Mouse (Mus musculus): ENCODE results near the gene C7. TPM values are rescaled to one million over a fixed set of nuclear protein-coding genes. Genes with fewer than 3 reads are reported as not detected.

C7 gene
- total and polyA plus RNA-seq, 2 experiments from 2014 or later: 0.05 TPM; not detected in 1

DNA sequence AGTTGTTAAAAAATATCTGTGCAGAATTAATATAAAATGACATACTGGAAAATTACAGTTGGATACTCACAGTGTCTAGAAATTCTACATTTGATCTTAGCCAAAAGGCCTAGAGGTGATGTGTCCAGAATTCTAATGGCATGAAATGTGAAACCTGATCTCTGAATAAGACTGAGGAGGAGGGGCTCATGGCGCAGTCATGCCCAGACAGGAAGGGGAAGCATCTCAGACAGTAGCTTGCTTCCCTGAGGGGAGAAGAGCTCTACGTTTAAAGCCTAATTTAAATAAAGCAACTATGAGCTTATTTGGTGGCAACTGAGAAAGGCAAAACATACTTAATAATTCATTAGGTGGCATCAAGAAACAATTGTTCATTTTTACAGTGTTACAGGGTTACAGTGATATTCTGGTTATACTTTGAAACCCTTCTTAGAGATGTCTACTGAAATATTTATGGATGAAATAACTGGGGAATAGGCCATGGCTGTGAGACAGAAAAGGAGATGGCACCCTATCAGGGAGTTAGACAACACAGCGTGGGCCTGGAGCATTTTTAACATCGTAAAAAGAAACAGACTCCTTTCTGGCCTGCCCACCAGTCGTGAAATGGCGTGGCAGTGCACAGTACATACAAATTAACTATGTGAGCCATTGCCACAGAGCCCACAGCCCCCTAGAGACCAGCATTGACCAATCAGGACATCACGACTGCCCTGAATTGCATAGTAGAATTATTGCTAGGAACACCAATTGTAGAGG, 25.5 kb upstream of the C7 start:
- Histone ChIP-seq H3K9me3 (replicated peaks; ENCODE audit: control insufficient read depth, low read length) (no peaks in the 10 kb centered on the region), H3K27ac (ENCODE audit: low read depth) (no peak overlapping the region), H3K4me3 (ENCODE audit: low read depth, low read length) (no peak overlapping the region), H3K4me2 (ENCODE audit: low read depth, low read length) (no peak overlapping the region), H3K9ac (replicated peaks; ENCODE audit: low read depth, low read length) (no peak overlapping the region), H3K4me1 (ENCODE audit: control insufficient read depth, insufficient read depth) (no peaks in the 10 kb centered on the region), H3K36me3 (replicated peaks; ENCODE audit: control insufficient read depth, insufficient read depth, low read length) (no peaks in the 10 kb centered on the region), H3K27me3 (ENCODE audit: control insufficient read depth, insufficient read depth, low read length) (no peaks in the 10 kb centered on the region)
- DNase-seq (ENCODE audit: low spot score) (no peak), ATAC-seq (ENCODE audit: insufficient read depth, low read depth) (no peak)
- 71% methylated on average over 7 of the region's 7 CpGs for WGBS
- TF ChIP-seq CTCF (IDR thresholded peaks at IDR 0.05; ENCODE audit: low read depth): no peak
- no peak for TF ChIP-seq EP300 (IDR thresholded peaks at IDR 0.05; ENCODE audit: low read depth)

DNA sequence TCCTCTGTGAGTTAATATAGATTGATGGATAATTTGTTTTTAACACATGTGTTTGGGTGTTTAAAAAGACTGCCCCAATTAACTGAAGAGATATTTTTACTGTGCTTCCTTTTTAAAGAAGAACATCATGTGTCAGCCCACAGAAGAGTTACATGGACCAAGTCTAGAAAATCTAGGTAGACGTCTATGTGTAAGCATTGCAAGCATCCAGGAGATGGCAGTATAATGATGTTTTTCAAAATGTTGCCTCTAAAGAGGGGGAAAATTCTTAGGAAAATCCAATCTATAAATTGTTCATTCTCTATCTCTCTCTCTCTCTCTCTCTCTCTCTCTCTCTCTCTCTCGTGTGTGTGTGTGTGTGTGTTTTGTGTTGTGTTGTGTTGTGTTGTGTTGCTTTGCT, 22.6 kb upstream of the C7 start:
- Histone ChIP-seq H3K9me3 (replicated peaks; ENCODE audit: control insufficient read depth, low read length) (no peaks in the 10 kb centered on the region), H3K4me2 (ENCODE audit: low read depth, low read length) (no peak overlapping the region), H3K4me3 (ENCODE audit: low read depth, low read length) (no peak overlapping the region), H3K36me3 (replicated peaks; ENCODE audit: control insufficient read depth, insufficient read depth, low read length) (no peaks in the 10 kb centered on the region), H3K4me1 (ENCODE audit: control insufficient read depth, insufficient read depth) (no peaks in the 10 kb centered on the region), H3K27me3 (ENCODE audit: control insufficient read depth, insufficient read depth, low read length) (no peaks in the 10 kb centered on the region), H3K27ac (ENCODE audit: low read depth) (no peak overlapping the region), H3K9ac (replicated peaks; ENCODE audit: low read depth, low read length) (no peak overlapping the region)
- TF ChIP-seq CTCF (IDR thresholded peaks at IDR 0.05; ENCODE audit: low read depth) (peak; percentile 55), EP300 (IDR thresholded peaks at IDR 0.05; ENCODE audit: low read depth) (no peak)
- DNase-seq (ENCODE audit: low spot score) (no peak), ATAC-seq (ENCODE audit: insufficient read depth, low read depth) (no peak)
- WGBS: 13% methylated on average over 2 of the region's 2 CpGs

GRCm38 (mm10) chr15:5081235-5081634, 17.7 kb upstream of the C7 start:
- TF ChIP-seq EP300 (IDR thresholded peaks at IDR 0.05; ENCODE audit: low read depth) (no peak), CTCF (IDR thresholded peaks at IDR 0.05; ENCODE audit: low read depth) (no peak)
- Histone ChIP-seq H3K36me3 (replicated peaks; ENCODE audit: control insufficient read depth, insufficient read depth, low read length) (no peaks in the 10 kb centered on the region), H3K27me3 (ENCODE audit: control insufficient read depth, insufficient read depth, low read length) (no peaks in the 10 kb centered on the region), H3K9me3 (replicated peaks; ENCODE audit: control insufficient read depth, low read length) (no peaks in the 10 kb centered on the region), H3K9ac (replicated peaks; ENCODE audit: low read depth, low read length) (no peak overlapping the region), H3K4me2 (ENCODE audit: low read depth, low read length) (no peak overlapping the region), H3K4me1 (ENCODE audit: control insufficient read depth, insufficient read depth) (no peaks in the 10 kb centered on the region), H3K27ac (ENCODE audit: low read depth) (no peak overlapping the region), H3K4me3 (ENCODE audit: low read depth, low read length) (no peak overlapping the region)
- 46% methylated on average over 1 of the region's 1 CpGs for WGBS
- DNase-seq (ENCODE audit: low spot score): no peak
- no peak for ATAC-seq (ENCODE audit: insufficient read depth, low read depth)

DNA sequence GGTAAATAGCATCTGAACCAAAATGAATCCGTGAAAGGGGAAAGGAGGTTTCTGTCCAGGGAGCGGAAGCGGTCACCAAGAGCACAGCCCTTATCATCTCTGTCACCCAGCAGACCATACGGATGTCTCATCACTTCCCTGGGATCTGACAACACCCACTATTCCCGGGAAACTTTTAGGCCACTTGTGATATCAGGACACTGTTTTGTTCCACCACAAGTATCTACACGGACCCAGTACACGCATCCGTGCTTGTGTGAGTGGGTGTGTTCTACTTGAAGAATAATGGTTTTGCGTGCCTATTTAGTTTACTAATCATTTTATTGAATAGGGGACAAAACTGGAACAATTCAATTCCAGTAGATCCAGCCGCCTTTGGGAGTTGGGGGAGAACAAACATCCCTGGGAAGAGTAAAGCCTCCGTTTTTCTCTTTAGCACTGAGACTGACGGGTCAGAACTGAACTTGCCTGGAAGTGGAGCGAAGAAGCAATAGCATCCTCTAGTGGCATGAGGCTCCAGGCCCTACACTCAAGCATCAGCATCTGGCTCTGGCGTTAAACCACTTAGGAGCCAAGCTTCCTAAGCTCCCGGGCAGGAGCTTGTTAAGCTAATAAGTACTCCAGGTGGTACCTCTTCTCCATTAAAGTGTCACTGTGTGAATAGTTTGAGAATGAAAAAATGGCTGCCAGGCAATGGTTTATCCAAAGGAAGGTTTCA, 5.4 kb upstream of the C7 start:
- WGBS: 21% methylated on average over 15 of the region's 15 CpGs

DNA sequence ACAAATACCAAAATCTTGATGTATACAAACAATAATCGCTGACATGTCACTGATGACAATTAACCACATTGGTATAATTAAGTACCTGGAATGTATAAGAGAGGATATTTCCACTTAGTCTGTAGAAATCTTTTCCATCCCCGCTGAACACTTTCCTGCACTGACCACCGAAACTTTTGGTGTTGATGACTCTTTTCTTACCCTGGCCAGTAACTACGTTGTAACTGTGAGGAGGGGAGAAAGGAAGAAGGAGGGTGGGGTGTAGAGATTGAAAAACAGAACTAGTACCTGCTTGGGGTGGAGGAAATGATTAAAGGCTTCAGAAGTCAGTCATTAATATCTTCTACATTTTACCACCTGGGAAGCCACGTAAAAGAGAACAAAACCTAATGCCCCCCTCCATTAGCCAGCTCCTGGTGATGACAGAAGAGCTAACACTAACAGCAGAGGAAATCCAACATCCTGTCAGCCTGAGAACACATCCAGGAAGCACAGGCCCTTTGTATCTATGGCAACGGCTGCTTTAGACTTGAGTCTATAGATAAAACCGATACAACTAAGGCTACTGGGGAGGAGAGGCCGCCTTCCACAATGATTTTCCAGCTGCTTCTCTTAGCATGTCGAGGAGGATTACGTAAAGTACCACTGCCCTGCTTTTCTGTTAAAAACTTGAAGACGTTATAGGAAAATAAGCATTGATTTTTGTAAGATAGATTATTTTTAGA, 17.8 kb downstream of the C7 start:
- Histone ChIP-seq H3K27ac (ENCODE audit: low read depth) (no peak overlapping the region), H3K4me1 (ENCODE audit: control insufficient read depth, insufficient read depth) (no peaks in the 10 kb centered on the region), H3K27me3 (ENCODE audit: control insufficient read depth, insufficient read depth, low read length) (no peaks in the 10 kb centered on the region), H3K9me3 (replicated peaks; ENCODE audit: control insufficient read depth, low read length) (no peaks in the 10 kb centered on the region), H3K36me3 (replicated peaks; ENCODE audit: control insufficient read depth, insufficient read depth, low read length) (no peaks in the 10 kb centered on the region), H3K4me2 (ENCODE audit: low read depth, low read length) (peak overlapping the region; percentile 35; the same call in 1 of the 2 replicates), H3K4me3 (ENCODE audit: low read depth, low read length) (peak overlapping the region; percentile 8; the same call in 1 of the 2 replicates), H3K9ac (replicated peaks; ENCODE audit: low read depth, low read length) (no peak overlapping the region)
- DNase-seq (ENCODE audit: low spot score) (peak; percentile 57), ATAC-seq (ENCODE audit: insufficient read depth, low read depth) (peak; percentile 33; the same call in 1 of the 2 replicates)
- WGBS: 27% methylated on average over 11 of the region's 11 CpGs
- TF ChIP-seq CTCF (IDR thresholded peaks at IDR 0.05; ENCODE audit: low read depth) (no peak), EP300 (IDR thresholded peaks at IDR 0.05; ENCODE audit: low read depth) (no peak)

More for the DNA sequence above, 5.4 kb upstream of the C7 start:
- Histone ChIP-seq H3K4me1 (ENCODE audit: control insufficient read depth, insufficient read depth) (no peaks in the 10 kb centered on the region), H3K4me3 (ENCODE audit: low read depth, low read length) (no peak overlapping the region), H3K4me2 (ENCODE audit: low read depth, low read length) (no peak overlapping the region), H3K36me3 (replicated peaks; ENCODE audit: control insufficient read depth, insufficient read depth, low read length) (no peaks in the 10 kb centered on the region), H3K27me3 (ENCODE audit: control insufficient read depth, insufficient read depth, low read length) (no peaks in the 10 kb centered on the region), H3K27ac (ENCODE audit: low read depth) (no peak overlapping the region), H3K9ac (replicated peaks; ENCODE audit: low read depth, low read length) (no peak overlapping the region), H3K9me3 (replicated peaks; ENCODE audit: control insufficient read depth, low read length) (no peaks in the 10 kb centered on the region)
- peak; percentile 63 for DNase-seq (ENCODE audit: low spot score)
- TF ChIP-seq EP300 (IDR thresholded peaks at IDR 0.05; ENCODE audit: low read depth) (no peak), CTCF (IDR thresholded peaks at IDR 0.05; ENCODE audit: low read depth) (peak; percentile 78)
- no peak for ATAC-seq (ENCODE audit: insufficient read depth, low read depth)
